Mouse (Mus musculus): Measurements from ENCODE around the gene Arsk. TPM values are rescaled to one million over a fixed set of nuclear protein-coding genes. Genes with fewer than 3 reads are reported as not detected.

Gene Arsk
- polyA plus RNA-seq (2015; fragmentation: Nextera tagmentation; extraction: Ambion mirVana): 3.8 and 4.7 TPM in 2 replicates

GRCm38 (mm10) chr13:76098493-76099303 lies at the start of gene Arsk, which contains the start of gene Ttc37:
TSS of gene Arsk (minus strand) at chr13:76098660.
TSS of gene Ttc37 (plus strand) at chr13:76098734.

GRCm38 (mm10) chr13:76056896-76057266 lies 41.6 kb downstream of the Arsk start, which contains the start of gene Gpr150:
TSS of gene Gpr150 (minus strand) at chr13:76056996.

GRCm38 (mm10) chr13:76017974-76018843 lies 80.3 kb downstream of the Arsk start, which contains the start of gene Rfesd:
TSS of gene Rfesd (minus strand) at chr13:76018719.

Other genes starting within 250 kb of the Arsk start
- gene Rhobtb3, start 154.7 kb downstream of the Arsk start, polyA plus RNA-seq (2015; fragmentation: Nextera tagmentation; extraction: Ambion mirVana): 18.2 and 21.5 TPM in 2 replicates
- 0.23 and 0.58 TPM in 2 replicates for gene Spata9, start 131.5 kb downstream of the Arsk start, polyA plus RNA-seq (2015; fragmentation: Nextera tagmentation; extraction: Ambion mirVana)
- gene Rfesd, start 79.9 kb downstream of the Arsk start, polyA plus RNA-seq (2015; fragmentation: Nextera tagmentation; extraction: Ambion mirVana): 14.4 and 18.4 TPM in 2 replicates
- 0.29 TPM in 1 of 2 replicates, not detected in the other for gene Gpr150, start 41.7 kb downstream of the Arsk start, polyA plus RNA-seq (2015; fragmentation: Nextera tagmentation; extraction: Ambion mirVana)
- 4.7 TPM in 2 replicates for gene Ttc37, start 74 bp upstream of the Arsk start, polyA plus RNA-seq (2015; fragmentation: Nextera tagmentation; extraction: Ambion mirVana)
- 0.53 and 0.57 TPM in 2 replicates for gene Fam81b, start 206.4 kb upstream of the Arsk start, polyA plus RNA-seq (2015; fragmentation: Nextera tagmentation; extraction: Ambion mirVana)

Data from skeletal muscle tissue, postnatal 0 days (tissue).